Mouse (Mus musculus): ENCODE measurements at regions not wholly inside any gene's neighbourhood (a gene's known extent, or its start where the extent isn't known, plus 50 kb on each side); places are given as distances from the start of the nearest gene placed in this dataset.

DNA sequence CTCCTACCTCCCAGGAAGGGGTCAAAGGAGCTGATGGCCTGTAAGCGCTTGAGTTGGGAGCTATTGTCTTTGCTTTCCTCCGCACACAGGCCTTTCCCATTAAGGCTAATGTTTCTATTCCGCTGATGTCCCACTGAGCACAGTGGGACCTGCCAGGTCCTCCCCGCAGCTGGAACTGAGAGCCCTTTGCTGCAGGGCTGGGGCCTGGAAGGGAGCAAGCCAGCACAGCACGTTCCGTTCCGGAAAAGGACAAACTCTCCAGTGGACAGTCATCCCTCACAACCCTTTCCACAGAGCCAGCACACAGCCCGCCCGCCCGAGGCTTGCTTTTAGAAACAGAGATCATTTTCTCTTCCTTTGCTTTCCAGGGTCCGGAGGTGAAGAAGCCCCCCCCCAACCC, 116.2 kb upstream of the Usp24 start:
- TF ChIP-seq CTCF (IDR thresholded peaks at IDR 0.05; ENCODE audit: control insufficient read depth, insufficient read depth, low read length) (no peak), POLR2A (IDR thresholded peaks at IDR 0.05; ENCODE audit: borderline replicate concordance, control insufficient read depth, low read depth, low read length) (no peak)
